23 mouse cellular contexts compared by ENCODE assay signal in the genomic region with DNA sequence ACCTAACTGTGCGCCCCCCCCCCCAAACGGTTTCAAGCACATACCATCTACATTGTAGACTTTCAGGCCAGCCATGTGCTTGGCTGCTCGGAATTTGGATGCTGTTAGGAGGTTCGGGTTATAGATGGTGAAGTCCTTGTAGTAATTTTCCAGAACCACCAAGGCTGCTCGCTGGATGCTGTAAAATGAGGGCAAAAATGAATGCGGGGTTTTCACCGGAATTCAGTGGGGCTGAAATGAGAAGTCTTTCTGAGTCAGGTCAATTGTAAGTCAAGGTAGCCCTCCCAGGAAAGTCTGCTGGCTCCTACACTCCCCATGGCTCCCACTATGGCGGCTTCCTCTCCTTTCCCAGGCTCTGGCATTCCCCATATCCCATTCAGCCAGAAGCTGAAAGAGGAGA. TPM values are rescaled to one million over a fixed set of nuclear protein-coding genes. Genes with fewer than 3 reads are reported as not detected.
A peak's percentile ranks its signal among the peaks of the same experiment; 100 is the strongest.
DNase-seq lines count a peak whose midpoint lies in the region; ATAC-seq and TF ChIP-seq lines count a peak whose summit lies in the region.
"Had no signal": no experiment of that assay in that cellular context is flagged by ENCODE, and none has a peak within 500 bp of the region (broad histone marks: within the 10 kb centered on the region; RNA-seq: fewer than 3 reads in every experiment).

No protein-coding gene starts in this region.

- no peak for ATAC-seq in erythroblast, adult 5-6 weeks (replicated peaks; ENCODE audit: low FRiP score, poor library complexity, severe bottlenecking)
- no peak for ATAC-seq in heart, embryonic 13.5 days (ENCODE audit: extremely low read depth, insufficient number of reproducible peaks, low FRiP score, low TSS enrichment)
- ATAC-seq in liver, embryonic 13.5 days (ENCODE audit: low read depth), result no peak
- ATAC-seq: forebrain, postnatal 0 days; hindbrain, embryonic 16.5 days; intestine, embryonic 15.5 days had no signal

- H3K4me1 ChIP-seq in erythroblast, embryonic 14.5 days (ENCODE audit: control insufficient read depth), result peaks cover 77% of the 10 kb centered on the region
- peaks cover 69% of the 10 kb centered on the region for H3K4me1 ChIP-seq in heart, embryonic 13.5 days
- H3K4me1 ChIP-seq in ES-E14 (ENCODE audit: control insufficient read depth in 2 of 2, insufficient read depth in 2 of 2, low read length in 2 of 2, poor library complexity in 1 of 2), result peaks cover 19 to 26% of the 10 kb centered on the region in 2 experiments
- H3K4me1 ChIP-seq in liver, embryonic 13.5 days (replicated peaks), result peaks cover 66% of the 10 kb centered on the region

- H3K9me3 ChIP-seq in erythroblast, embryonic 14.5 days (ENCODE audit: control insufficient read depth, low read length), result no peaks in the 10 kb centered on the region
- no peaks in the 10 kb centered on the region for H3K9me3 ChIP-seq in heart, embryonic 13.5 days
- no peaks in the 10 kb centered on the region for H3K9me3 ChIP-seq in ES-E14 (ENCODE audit: control insufficient read depth, insufficient read depth, low read depth, low read length)
- no peaks in the 10 kb centered on the region for H3K9me3 ChIP-seq in liver, embryonic 13.5 days (replicated peaks)
- H3K9me3 ChIP-seq: embryonic facial prominence, embryonic 13.5 days; heart, embryonic 15.5 days; intestine, embryonic 15.5 days; limb, embryonic 12.5 days had no signal

- DNase-seq in heart, postnatal 36 days, result no peak
- no peak for DNase-seq in ES-E14 (ENCODE audit: low read depth, low spot score)
- DNase-seq in liver, embryonic 13.5 days, result no peak
- no peak for DNase-seq in right cerebral cortex, postnatal 4 days
- DNase-seq in natural killer cell, adult 2 months (ENCODE audit: low spot score in 2 of 2), result no peak
- DNase-seq: adrenal gland, adult 2 months; cerebellum, adult 18-20 months; cerebellum, postnatal 14 days; forebrain, postnatal 0 days; heart, postnatal 4 days; kidney, adult 8-10 months; kidney, postnatal 10 days; lung, postnatal 4 days; thymus, postnatal 25 days had no signal

- intact Hi-C loops in heart, postnatal 36 days (cut with DNase I), result loop anchor here (5.0 kb wide), 1 partner anchor 36 kb away; a partner anchor contains a TSS

- H3K4me2 ChIP-seq in heart, embryonic 13.5 days, result peak overlapping the region; percentile 9; the same call in 1 of the 2 replicates
- peak overlapping the region; percentile 79 for H3K4me2 ChIP-seq in liver, embryonic 13.5 days
- H3K4me2 ChIP-seq: embryonic facial prominence, embryonic 13.5 days; intestine, embryonic 15.5 days; limb, embryonic 12.5 days had no signal

- in situ Hi-C loops in ES-E14 (cut with MboI; ENCODE audit: low sequenced_read_pairs in 2 of 2, unreplicated experiment in 2 of 2), result no loop called here

- H3K27me3 ChIP-seq in erythroblast, embryonic 14.5 days (ENCODE audit: control insufficient read depth), result no peaks in the 10 kb centered on the region
- H3K27me3 ChIP-seq in heart, embryonic 13.5 days (replicated peaks), result no peaks in the 10 kb centered on the region
- H3K27me3 ChIP-seq in liver, embryonic 13.5 days, result no peaks in the 10 kb centered on the region
- H3K27me3 ChIP-seq: embryonic facial prominence, embryonic 13.5 days; heart, embryonic 15.5 days; intestine, embryonic 15.5 days; limb, embryonic 12.5 days had no signal

- peak overlapping the region; percentile 87 for H3K4me3 ChIP-seq in erythroblast, embryonic 14.5 days (replicated peaks)
- no peak overlapping the region for H3K4me3 ChIP-seq in heart, embryonic 13.5 days
- peak overlapping the region; percentile 51 to 77 for H3K4me3 ChIP-seq in ES-E14 (ENCODE audit: insufficient read depth in 1 of 2, low read depth in 1 of 2, low read length in 2 of 2, poor library complexity in 1 of 2, severe bottlenecking in 1 of 2)
- no peak overlapping the region for H3K4me3 ChIP-seq in liver, embryonic 13.5 days (replicated peaks)
- H3K4me3 ChIP-seq: embryonic facial prominence, embryonic 13.5 days; heart, embryonic 15.5 days; intestine, embryonic 15.5 days; limb, embryonic 12.5 days; myocyte had no signal

- 80% methylated on average over 8 of the region's 8 CpGs for WGBS in heart, embryonic 13.5 days
- 63% methylated on average over 8 of the region's 8 CpGs for WGBS in liver, embryonic 13.5 days (ENCODE audit: insufficient replicate concordance)

- H3K36me3 ChIP-seq in erythroblast, embryonic 14.5 days (ENCODE audit: control insufficient read depth), result peaks cover 40% of the 10 kb centered on the region
- peaks cover 45% of the 10 kb centered on the region for H3K36me3 ChIP-seq in heart, embryonic 13.5 days
- H3K36me3 ChIP-seq in ES-E14 (ENCODE audit: control insufficient read depth, insufficient read depth, low read length, poor library complexity, severe bottlenecking), result peaks cover 16% of the 10 kb centered on the region
- peaks cover 26% of the 10 kb centered on the region for H3K36me3 ChIP-seq in liver, embryonic 13.5 days

- peak overlapping the region; percentile 11 for H3K9ac ChIP-seq in heart, embryonic 13.5 days
- H3K9ac ChIP-seq in ES-E14 (ENCODE audit: insufficient read depth, low read depth, low read length, poor library complexity, severe bottlenecking), result peak overlapping the region; percentile 80
- peak overlapping the region; percentile 75 for H3K9ac ChIP-seq in liver, embryonic 13.5 days
- H3K9ac ChIP-seq: embryonic facial prominence, embryonic 13.5 days; forebrain, postnatal 0 days; heart, embryonic 15.5 days; intestine, embryonic 15.5 days; limb, embryonic 12.5 days had no signal

- H3K27ac ChIP-seq in heart, embryonic 13.5 days (replicated peaks), result peak overlapping the region; percentile 73; the same call in 1 of the 2 replicates
- H3K27ac ChIP-seq in ES-E14 (ENCODE audit: insufficient read depth, low read depth, low read length, poor library complexity, severe bottlenecking), result peak overlapping the region; percentile 98
- H3K27ac ChIP-seq in liver, embryonic 13.5 days, result peak overlapping the region; percentile 100
- H3K27ac ChIP-seq: intestine, embryonic 15.5 days had no signal

TF ChIP-seq in ES-E14, 5 proteins besides CTCF, POLR2A, EP300 and RAD21:
- TF ChIP-seq ZNF384 (IDR thresholded peaks at IDR 0.05; ENCODE audit: low read depth, low read length), result no peak
- no peak for TF ChIP-seq CHD2 (IDR thresholded peaks at IDR 0.05; ENCODE audit: low read depth, low read length)
- no peak for TF ChIP-seq ZC3H11A (IDR thresholded peaks at IDR 0.05; ENCODE audit: borderline replicate concordance, low read depth, low read length)
- TF ChIP-seq MAFK (IDR thresholded peaks at IDR 0.05; ENCODE audit: insufficient read depth, low read depth, low read length), result no peak
- no peak for TF ChIP-seq HCFC1 (IDR thresholded peaks at IDR 0.05; ENCODE audit: borderline replicate concordance, insufficient read depth, low read length)
TF ChIP-seq in ES-E14: peak in this region for 0.

RNA-seq across cellular contexts. Expression of a gene that starts 37.7 kb away (rescaled TPM):
- polyA plus RNA-seq in erythroblast, embryonic 14.5 days (2012), result 41.9 and 50.0 TPM in 2 replicates
- 54.0 and 65.0 TPM in 2 replicates for total RNA-seq in erythroblast, adult 5-6 weeks (2015; ENCODE audit: low replicate concordance)
- total RNA-seq in erythroblast, adult 5-6 weeks (2017; ENCODE audit: low replicate concordance), result 178 and 194 TPM in 2 replicates
- polyA plus RNA-seq in heart, embryonic 13.5 days (2015; fragmentation: Nextera tagmentation; extraction: Ambion mirVana), result 19.2 and 24.0 TPM in 2 replicates
- total RNA-seq in heart, postnatal 36 days (2021), result 10 to 100 TPM; 10.8 to 14.2 TPM
- 119 and 167 TPM in 2 replicates for total RNA-seq in ES-E14 (2012; rRNA removed)
- polyA plus RNA-seq in liver, embryonic 13.5 days (2015; fragmentation: Nextera tagmentation; extraction: Ambion mirVana), result 59.4 and 73.6 TPM in 2 replicates

Comparison
In these comparisons a context has a peak if more than half of its experiments do, and no peak if none do; other contexts are left out.
1. H3K4me3 ChIP-seq: peak in erythroblast, embryonic 14.5 days (single experiment) and ES-E14 (2 of 2); none in heart, embryonic 13.5 days (single experiment) and liver, embryonic 13.5 days (single experiment).
2. H3K9ac ChIP-seq: peak in every context shown above with its lines; median percentile 80 in ES-E14; 75 in liver, embryonic 13.5 days; 11 in heart, embryonic 13.5 days.
3. Peak in every context shown above with its lines, with median percentiles within 50 percentile points of each other: H3K27ac ChIP-seq.